Mouse (Mus musculus): Measurements from ENCODE around the gene Gpr143.
"Not testable (repeated sequence)": the region's sequence is repeated elsewhere in the genome, so short reads cannot be mapped to it uniquely, and the experiment has no call there.

The Gpr143 gene

DNA sequence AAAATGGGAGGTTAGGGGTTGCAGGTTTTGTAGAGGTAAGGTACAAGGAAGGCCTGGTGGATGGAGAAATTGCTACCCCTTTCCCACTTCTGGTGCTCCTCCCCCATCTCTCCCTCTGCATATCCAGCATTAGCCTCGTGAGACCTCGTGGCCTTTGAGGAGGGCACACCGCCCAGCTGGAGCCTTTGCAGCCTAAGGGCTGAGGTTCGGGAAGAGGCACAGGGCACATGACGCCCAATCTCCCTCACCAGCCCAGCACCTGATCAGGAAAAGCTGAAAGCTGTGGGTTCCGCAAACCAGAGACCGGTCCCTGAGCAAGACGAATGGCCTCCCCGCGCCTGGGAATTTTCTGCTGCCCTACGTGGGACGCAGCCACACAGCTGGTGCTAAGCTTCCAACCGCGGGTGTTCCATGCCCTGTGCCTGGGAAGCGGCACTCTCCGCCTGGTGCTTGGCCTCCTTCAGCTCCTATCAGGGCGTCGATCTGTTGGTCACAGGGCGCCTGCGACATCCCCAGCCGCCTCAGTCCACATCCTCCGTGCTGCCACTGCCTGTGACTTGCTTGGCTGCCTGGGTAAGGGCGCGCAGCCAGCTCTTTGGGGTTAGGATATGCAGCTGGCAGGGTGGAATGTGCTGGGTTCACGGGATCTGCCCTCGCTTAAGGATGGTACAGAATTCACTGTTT lies at the start of gene Gpr143:
Gene Gpr143, plus strand, starts transcription at position 202 of the 684 bp plus-strand sequence.
- peak; percentile 23 to 41 for DNase-seq (ENCODE audit: low spot score in 2 of 2)

DNA sequence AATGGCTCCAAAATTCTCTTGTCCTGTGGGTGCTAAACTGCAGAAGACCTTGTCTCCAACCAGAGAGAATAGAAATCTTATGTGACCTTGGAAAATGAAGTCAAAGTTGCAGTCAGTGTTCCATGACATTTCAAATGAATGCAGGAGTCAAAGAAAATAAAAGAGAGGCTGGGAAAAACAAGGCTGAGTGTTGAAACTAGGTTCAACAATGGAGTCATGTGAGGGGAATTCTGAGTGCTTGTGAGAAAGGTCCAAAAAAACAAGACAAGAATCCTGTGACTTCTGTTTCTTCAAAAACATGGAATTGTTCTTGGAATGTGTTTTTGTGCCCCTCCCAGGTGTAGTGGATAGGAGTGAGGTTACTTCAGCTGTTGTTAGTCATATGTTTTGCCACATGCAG lies 46.4 kb upstream of the Gpr143 start:
- DNase-seq (ENCODE audit: low spot score in 2 of 2): no peak

GRCm38 (mm10) chrX:152738191-152738590 lies 43.5 kb upstream of the Gpr143 start:
- DNase-seq (ENCODE audit: low spot score in 2 of 2): no peak

DNA sequence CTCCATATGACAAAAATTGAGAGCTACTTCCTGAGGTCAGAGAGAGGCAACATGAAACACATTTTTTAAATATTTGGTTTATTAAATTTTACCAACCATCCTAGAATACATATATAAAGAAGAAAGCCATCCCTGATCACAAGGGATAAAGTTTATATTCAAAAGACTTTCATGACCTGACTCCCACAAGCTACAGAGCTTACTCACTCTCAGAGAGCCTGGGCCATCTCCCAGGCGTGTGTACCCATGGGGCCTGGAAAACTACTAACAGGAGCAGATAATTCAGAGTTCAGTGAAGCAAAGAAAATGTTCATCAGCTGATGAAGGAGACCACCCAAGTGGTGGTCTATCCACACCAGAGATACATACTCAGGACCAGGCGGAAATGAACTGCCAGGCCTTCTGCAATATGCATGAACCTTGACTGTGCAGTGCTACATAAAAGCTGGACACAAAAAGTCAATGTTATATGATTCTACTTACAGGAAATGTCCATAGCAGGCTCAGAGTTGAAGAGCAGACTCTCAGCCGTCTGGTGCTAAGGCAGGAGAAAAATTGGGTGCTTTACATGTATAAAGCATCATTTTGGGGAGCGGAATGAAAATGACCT lies 42.9 kb upstream of the Gpr143 start:
- DNase-seq (ENCODE audit: low spot score in 2 of 2): no peak

- no peak for DNase-seq (ENCODE audit: low spot score in 2 of 2)
Measured at GRCm38 (mm10) chrX:152743642-152744041, 38.1 kb upstream of the Gpr143 start.

GRCm38 (mm10) chrX:152745925-152746324 lies 35.8 kb upstream of the Gpr143 start:
- no peak for DNase-seq (ENCODE audit: low spot score in 2 of 2)

DNA sequence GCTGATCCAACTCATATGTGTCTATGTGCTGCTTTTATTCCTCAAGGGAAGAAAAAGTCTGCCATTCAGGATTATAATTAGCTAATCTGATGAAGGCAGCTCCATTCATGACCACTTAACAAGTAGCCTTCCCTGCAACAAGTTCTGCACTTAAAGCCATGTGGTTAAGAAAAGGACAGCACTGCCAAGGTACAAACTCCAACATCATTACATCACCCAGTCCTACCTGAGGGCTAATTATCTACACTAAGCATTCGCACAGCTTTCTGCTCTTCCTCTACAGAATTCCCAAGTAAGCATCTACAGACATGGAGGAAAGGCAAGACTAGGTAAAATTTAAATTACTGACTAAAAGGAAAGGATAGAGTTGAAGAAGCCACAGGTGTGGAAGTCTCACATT lies 25.9 kb upstream of the Gpr143 start:
- DNase-seq (ENCODE audit: low spot score in 2 of 2): no peak

DNA sequence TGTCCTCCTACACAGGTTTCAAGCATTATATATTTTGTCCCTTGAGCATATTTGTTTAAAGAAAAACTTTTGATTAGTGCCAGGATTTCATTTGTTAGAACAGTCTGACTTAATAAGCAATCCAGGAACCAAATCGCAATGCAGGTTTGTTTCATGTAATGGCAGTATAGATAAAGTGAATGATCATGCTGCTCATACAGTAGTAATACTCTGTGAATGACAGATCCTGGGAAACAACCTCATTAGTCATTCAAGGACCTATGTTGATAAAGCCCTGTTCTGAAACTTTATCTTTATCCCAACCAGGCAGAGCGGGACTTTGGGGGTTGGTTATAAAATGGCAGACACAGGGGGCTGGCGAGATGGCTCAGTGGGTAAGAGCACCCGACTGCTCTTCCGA lies 25.4 kb upstream of the Gpr143 start:
- no peak for DNase-seq (ENCODE audit: low spot score in 2 of 2)

GRCm38 (mm10) chrX:152762437-152762836 lies 19.3 kb upstream of the Gpr143 start:
- DNase-seq (ENCODE audit: low spot score in 2 of 2): no peak

DNA sequence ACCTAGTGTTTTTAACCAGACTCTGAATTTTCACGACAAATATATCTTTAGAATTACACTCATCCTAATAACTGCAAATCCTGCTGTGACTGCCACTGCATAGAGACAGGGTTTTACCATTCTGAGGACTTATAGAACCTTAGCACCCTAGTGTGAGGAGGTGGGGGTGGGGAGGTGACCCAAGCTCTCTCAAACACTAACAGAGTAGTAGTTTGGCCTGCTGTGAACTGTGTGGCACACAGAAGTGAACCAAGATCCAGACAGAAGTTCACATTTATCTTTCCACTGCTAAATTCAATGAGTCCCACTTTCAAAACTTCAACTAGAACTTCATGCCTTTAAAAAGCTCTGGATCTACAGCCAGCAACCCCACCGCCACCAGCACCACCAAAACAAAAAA lies 18.9 kb upstream of the Gpr143 start:
- DNase-seq (ENCODE audit: low spot score in 2 of 2): no peak

GRCm38 (mm10) chrX:152764171-152764570 lies 17.6 kb upstream of the Gpr143 start:
- DNase-seq (ENCODE audit: low spot score in 2 of 2): no peak

GRCm38 (mm10) chrX:152768891-152769599 lies 12.7 kb upstream of the Gpr143 start, which contains the start of gene Shroom2:
Gene Shroom2, minus strand, starts transcription at chrX:152769465.
- DNase-seq (ENCODE audit: low spot score in 2 of 2): peak in 1 of 2 experiments; percentile 22

DNA sequence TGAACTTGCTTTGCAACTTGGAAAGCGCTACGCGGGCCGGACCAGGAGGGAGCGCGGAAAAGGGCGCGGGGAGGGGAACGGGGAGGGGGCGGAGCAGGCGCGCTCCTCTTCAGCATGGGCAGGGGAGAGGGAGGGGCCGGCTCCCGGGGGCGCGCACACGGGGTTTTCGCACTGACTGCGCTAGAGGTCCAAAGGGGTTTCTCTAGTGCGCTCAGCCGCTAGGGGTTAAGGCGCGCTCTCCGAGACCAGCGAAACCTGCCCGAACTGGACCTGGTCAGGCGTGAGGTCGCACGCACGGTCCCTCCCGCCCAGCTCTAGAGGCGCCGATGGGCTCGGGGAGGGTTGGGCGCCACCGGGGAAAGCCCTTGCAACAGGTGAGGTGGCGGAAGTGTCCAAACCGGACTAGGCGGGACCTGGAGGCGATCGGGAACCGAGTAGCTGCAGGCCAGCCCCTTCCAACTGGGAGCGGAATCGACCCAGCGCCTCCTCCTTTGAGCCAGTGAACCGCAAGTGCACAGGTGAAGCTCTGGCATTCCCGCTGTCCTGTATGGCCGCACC lies 12.0 kb upstream of the Gpr143 start:
- DNase-seq (ENCODE audit: low spot score in 2 of 2): peak; percentile 36 to 55

- DNase-seq (ENCODE audit: low spot score in 2 of 2): no peak
Measured at GRCm38 (mm10) chrX:152788129-152788528, 6.4 kb downstream of the Gpr143 start.

DNA sequence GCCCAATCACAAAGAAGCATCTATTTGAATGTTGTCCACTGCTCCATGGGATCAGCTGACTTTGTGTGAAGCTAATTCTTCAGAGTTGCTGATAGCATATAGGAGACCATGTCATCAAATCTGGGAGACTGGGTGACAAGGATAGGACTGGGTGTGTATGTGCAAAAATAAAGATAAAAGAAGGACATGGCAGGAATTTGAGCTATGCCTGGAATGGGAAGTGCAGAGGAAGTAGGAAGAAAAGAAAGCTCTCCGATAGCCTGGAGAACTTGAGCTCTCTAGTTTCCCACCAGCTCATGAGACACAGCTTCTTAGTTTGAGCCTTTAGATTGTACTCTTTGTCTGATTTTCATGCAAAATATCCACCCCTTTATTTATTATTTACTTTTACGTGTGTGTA lies 6.9 kb downstream of the Gpr143 start:
- no peak for DNase-seq (ENCODE audit: low spot score in 2 of 2)

- no peak for DNase-seq (ENCODE audit: low spot score in 2 of 2)
Measured at GRCm38 (mm10) chrX:152805317-152805716, 23.6 kb downstream of the Gpr143 start.

- no peak for DNase-seq (ENCODE audit: low spot score in 2 of 2)
Measured at GRCm38 (mm10) chrX:152813339-152813738, 31.6 kb downstream of the Gpr143 start.

GRCm38 (mm10) chrX:152818996-152819395 lies 37.3 kb downstream of the Gpr143 start:
- no peak for DNase-seq (ENCODE audit: low spot score in 2 of 2)

DNA sequence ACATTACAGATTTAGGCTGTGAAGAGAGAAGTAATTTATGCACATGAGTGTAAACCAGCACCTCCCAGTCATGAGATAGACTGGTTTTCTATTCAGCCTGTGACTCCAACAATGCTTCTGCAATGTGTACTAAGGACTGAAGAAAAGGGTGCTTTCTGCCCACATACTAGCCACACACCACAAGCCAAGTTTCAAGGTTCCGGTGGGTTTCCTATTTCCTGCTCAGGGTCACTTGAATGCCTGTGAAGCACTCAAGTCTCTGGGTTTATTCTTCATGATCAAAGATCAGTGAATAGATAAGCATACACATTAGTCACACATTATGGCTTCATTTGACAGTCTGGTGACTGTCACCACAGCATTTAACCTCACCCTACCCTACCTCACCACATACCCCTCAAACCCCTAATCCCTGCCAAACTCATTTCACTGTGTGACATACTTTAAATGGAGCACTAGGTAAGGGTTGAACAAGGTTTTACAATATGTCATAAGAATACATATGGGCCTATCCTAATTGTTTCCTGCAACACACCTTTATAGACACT lies 49.4 kb downstream of the Gpr143 start:
- not testable (repeated sequence) for DNase-seq (ENCODE audit: low spot score in 2 of 2)

DNA sequence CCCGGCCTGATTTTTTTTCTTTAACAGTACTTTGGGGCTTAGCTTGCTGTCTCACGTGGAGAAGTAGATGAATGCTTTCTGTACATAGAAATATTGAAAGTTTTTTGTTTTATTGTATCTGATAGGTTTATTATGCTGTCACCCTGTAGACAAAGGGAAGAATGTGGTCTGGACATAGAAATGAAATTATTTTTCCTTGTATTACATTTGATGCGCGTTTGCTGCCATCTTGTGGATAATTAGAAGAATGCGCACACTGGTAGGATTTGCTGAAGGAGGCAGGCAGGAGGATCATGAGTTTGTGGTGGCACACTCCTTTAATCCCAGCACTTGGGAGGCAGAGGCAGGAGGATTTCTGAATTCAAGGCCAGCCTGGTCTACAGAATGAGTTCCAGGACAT lies 53.2 kb downstream of the Gpr143 start:
- DNase-seq (ENCODE audit: low spot score in 2 of 2): peak; percentile 23 to 36

GRCm38 (mm10) chrX:152855076-152855772 lies 73.5 kb downstream of the Gpr143 start:
- DNase-seq (ENCODE audit: low spot score in 2 of 2): no peak
